Mouse (Mus musculus) kidney, postnatal 10 days (tissue): ENCODE data around the gene Ccdc24.

Source experiments
- DNase-seq: peaks from one replicate; pipeline ENCODE4 v3.0.0; 2021; ENCODE audit warnings: mixed read lengths

The Ccdc24 gene

DNA sequence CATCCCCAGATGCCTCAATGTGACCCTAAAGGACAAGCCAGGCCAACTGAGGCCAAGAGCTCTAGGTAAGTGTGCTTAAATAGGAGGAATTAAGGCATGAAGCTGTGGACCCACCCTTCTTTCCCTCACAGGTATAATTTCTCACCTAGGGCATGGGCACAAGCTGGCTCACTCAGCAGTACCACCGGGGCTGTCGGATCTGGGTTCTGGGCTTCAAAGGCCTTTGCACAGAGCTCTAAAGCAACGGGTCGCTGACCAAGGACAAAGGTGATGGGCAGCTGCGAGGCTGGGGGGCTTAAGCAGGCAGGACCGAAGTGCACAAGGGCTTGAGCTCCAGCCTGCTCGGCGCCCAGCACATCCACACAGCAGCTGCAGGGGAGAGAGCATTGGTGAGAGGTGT, 18.4 kb upstream of the Ccdc24 start:
- DNase-seq = no peak

DNA sequence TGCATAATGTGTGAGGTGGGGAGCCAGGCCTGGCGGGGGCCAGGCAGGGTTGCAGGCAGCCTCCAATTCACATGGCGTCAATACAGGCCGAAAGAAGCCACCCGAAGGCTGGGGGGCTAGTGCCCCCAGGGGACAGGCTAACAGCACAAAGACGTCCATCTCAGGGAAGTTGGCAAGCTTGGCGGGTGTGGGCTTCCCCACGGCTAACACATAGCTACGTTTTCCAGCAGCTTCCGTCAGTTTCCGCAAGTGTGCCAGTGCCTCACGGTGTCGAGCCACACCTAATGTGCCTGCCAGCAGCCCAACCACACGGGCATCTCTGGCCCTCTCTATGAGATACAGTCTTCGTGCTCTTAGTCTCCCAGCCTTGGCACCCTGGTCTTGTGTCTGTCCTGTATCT, 17.7 kb upstream of the Ccdc24 start:
- DNase-seq = no peak

DNA sequence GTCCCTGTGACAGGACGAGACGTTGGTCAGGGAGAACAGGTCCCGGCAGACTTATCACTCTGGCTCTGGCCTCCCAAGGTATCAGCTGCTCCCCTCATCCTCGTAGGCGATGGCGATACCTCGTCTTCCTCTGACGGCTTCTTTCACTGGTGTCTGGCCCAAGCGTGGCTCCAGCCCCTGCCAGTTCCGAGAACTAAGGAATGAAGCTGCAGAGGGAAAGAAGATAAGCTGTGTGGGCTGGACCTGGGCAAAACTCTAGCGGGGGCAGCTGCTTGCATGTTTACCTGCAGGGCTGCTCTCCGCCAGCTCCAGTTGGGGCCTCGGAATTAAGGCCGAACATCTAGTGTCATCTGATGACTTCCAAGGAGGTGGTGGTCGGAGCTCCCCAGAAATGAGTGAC, 17.1 kb upstream of the Ccdc24 start:
- no peak for DNase-seq

- no peak for DNase-seq
Observed at GRCm38 (mm10) chr4:117887920-117888319, 15.6 kb upstream of the Ccdc24 start.

DNA sequence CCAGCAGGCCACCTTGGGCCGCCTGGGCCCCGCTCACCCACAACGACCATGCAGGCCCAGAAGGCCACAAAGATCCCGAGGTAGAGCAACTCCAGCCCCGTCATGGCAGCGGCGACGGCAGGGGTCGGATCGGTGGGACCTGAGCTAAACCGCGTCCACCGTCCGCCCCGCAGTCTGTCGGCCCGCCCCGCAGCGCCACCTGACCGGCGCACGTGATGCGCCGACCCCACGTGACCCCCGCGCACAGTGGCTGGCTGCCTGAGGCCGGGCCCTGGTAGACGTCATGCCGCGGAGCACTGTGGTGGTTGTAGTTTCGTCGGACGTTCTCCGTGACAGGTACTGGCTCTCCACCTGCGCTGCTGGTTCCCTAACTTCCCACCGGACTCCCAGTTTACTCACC, 14.8 kb upstream of the Ccdc24 start, which contains the start of gene Atp6v0b:
Atp6v0b (minus strand) TSS at position 201 of the 400 bp plus-strand sequence.
- DNase-seq = peak; percentile 98

DNA sequence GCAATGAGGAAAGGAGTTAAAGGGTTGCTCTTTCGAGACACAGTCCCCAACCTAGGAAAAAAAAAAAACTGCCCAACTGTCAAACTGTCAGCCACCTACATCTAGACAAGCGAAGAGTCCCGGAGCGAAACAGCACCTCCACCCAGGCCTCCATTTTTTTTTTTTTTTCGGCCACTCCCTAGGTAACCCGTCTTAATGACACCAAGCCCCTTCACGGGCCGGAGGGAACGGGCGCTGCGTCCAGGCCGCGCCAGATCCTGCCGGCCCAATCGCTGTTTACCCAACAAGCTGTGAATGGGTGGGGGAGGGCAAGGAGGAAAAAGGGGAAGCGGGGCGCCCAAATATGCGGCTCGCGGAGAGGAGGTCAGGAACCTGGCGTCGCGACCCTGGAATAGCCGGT, 14.3 kb upstream of the Ccdc24 start:
- DNase-seq = peak; percentile 54

DNA sequence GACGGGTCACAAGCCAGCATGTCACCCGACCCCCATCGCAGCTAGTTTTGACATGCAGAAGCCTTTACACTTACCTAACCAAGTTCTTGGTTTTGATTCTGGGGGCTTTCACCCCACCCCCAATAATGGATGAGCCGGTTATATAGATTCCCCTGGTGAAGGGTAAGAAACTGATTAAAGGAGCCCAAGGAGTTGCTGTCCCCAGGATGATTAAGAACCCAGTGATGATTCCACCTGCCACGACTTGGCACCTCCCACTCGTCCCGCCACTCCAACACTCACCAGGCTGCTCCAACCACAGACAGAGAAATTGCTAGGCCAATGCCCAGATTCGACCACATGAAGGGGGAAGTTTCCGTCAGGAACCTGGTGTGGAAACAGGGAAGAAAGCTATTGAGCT, 13.6 kb upstream of the Ccdc24 start:
- no peak for DNase-seq

- DNase-seq = no peak
Observed at GRCm38 (mm10) chr4:117885093-117885492, 12.7 kb upstream of the Ccdc24 start.

GRCm38 (mm10) chr4:117884146-117884545, 11.8 kb upstream of the Ccdc24 start:
- no peak for DNase-seq

DNA sequence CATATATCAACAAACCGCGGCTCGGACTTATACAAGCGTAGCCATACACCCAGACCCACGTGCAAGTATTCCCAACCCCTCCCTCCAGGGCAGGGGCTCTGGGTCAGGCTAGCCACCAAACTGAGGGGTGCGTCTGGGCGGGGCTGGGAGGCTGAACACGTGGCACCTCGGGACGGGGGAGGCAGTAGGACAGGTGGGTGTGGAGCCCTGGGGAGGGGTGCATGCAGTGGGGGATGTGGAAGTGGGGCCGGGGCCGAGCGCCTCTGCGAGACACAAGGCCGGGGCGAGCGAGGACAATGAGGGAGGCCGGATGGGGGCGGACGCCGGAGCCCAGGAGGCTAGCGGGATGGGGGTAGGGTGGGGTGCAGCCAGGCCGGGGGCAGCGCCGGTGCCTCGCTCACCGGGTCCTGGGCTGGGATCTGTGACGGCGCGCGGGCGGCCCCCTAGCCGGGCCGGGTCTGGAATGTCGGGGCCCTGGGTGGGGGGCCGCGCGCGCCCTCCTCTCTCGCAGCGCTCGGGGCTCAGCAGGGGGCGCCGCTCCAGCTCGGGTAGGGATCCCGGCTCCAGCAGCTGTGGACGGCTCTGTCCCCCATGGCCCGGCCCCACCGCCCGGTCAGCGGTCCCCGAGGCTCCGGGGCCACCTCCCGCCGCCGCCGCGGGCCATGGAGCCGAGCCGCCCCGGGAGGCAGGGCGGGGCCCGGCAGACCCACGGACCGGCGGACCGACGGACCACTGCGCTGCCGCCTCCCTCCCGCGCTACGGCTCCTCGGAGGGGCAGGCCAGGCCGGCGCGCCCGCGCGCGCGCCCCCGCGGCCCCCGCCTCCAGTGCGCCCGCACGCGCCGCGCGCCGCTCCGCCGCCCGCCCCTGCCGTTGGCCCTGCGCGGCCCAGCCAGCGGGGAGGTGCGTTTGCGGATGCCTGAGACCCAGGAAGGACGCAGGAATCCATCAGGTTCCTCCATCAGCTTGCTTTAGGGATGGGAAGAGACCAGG, 10.6 kb upstream of the Ccdc24 start, which contains the start of gene B4galt2:
B4galt2 (minus strand) TSS at position 787 of the 991 bp plus-strand sequence.
- DNase-seq = peak; percentile 79

DNA sequence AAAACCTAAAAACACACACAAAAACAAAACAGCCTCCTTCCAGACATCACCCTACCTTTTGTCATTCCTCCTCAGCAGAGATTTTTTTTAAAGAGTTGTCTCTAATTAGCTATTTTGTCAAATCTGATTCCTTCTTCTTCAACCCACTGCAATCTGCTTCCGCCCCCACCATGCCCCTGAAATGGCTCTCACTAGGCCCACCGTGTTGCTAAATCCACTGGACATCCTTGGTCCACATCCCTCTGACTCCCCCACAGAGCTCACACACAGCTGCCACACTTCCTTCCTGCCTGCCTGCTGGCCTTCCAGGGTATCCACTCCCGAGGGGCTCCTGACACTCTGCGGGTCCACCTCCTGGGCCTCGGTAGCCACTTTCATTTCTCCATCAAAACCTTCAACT, 6.3 kb upstream of the Ccdc24 start:
- DNase-seq = no peak

GRCm38 (mm10) chr4:117878301-117878700, 5.9 kb upstream of the Ccdc24 start:
- no peak for DNase-seq

DNA sequence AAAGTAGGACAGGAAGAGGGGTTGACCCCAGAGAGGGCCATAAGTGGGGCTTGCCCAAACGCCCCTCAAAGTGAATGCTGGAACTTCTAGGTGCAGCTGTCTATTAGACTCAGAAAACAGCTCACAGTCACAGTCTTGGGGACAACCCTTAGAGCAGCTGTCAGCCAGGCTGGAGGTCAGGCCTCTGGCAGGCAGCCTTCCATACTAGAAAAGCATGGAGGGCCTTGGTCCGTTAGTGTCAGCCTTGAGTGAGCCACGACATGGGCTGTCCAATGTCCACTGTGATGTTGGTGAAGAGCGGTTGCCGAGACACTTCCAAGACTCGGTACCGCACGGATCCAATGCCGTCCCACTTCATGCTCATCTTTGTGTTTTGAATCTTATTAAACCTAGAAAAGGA, 1.3 kb upstream of the Ccdc24 start:
- no peak for DNase-seq

GRCm38 (mm10) chr4:117871787-117872186, 570 bp downstream of the Ccdc24 start:
- no peak for DNase-seq

- DNase-seq = no peak
Observed at GRCm38 (mm10) chr4:117870437-117870836, 1.9 kb downstream of the Ccdc24 start.

DNA sequence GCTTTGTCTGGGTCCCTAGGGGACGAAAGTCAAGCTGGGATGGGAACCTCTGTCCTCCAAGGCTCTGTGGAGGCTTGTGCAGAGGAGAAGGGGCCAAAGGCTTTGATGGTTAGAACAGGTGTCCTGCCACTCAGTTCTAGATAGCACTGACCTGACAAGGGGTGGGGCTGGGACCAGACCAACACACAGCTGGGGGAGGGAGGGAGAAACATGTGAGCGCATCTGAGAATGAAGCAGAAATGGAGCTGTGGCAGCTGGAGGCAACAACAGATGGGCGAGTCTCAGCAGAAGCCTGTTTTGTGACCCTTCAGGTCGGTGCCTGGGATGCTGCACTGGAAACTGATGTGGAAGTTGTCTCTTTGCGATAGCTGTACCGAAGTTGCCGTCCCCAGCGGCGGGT, 3.0 kb downstream of the Ccdc24 start:
- DNase-seq = no peak

DNA sequence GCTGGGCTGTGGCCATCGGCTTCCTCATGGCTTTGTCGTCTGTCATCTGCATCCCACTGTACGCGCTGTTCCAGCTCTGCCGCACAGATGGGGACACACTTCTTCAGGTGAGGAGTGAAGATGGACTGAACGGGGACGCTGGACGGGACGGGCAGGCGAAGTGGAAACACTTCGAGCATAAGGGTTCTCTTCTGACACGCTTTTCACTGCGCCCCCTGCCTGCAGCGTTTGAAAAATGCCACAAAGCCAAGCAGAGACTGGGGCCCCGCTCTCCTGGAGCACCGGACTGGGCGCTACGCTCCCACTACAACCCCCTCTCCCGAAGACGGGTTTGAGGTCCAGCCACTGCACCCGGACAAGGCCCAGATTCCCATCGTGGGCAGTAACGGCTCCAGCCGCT, 4.5 kb downstream of the Ccdc24 start:
- DNase-seq = peak; percentile 82

- no peak for DNase-seq
Observed at GRCm38 (mm10) chr4:117867000-117867399, 5.4 kb downstream of the Ccdc24 start.

GRCm38 (mm10) chr4:117866083-117866482, 6.3 kb downstream of the Ccdc24 start:
- DNase-seq = peak; percentile 90

DNA sequence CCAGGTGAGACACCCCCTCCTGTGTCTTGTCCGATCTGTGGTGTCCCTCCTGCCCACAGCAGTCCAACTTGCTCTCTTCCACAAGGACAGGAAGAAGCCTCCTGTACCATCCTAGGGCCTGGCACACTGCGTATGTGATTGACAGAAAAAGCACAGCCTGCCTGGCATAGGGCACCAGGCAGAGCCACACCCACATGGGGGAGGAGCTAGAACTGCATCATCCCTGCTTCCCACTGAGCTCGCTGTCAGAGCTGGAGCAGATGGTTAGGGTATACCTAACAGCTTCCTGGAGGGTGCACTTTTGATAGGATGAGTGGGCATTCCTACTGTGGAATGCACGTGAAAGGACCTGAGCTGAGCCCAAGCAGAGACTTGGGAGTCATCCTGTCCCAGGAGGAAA, 9.5 kb downstream of the Ccdc24 start:
- DNase-seq = peak; percentile 46

GRCm38 (mm10) chr4:117860570-117860969, 11.8 kb downstream of the Ccdc24 start:
- DNase-seq = no peak

DNA sequence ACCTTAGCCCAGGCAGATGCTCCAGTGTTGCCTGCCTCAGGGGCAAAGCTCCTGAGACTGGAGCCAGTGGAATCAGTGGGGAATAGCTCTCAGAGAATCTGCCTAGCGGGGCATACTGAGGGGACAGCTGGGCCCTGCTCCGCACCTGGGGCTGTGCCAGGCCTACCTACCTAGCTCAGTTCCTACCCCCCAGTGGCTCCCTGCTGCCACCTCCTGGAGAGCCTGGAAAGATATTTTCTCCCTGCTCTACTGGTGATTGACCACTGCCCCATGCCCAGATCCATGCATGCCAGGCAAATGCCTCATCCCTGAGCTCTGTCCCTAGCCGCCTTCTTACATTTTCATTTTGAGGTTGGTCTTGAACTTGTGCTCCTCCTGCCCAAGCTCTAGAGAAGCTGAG, 13.6 kb downstream of the Ccdc24 start:
- peak; percentile 81 for DNase-seq

- peak; percentile 50 for DNase-seq
Observed at GRCm38 (mm10) chr4:117855146-117855545, 17.2 kb downstream of the Ccdc24 start.

DNA sequence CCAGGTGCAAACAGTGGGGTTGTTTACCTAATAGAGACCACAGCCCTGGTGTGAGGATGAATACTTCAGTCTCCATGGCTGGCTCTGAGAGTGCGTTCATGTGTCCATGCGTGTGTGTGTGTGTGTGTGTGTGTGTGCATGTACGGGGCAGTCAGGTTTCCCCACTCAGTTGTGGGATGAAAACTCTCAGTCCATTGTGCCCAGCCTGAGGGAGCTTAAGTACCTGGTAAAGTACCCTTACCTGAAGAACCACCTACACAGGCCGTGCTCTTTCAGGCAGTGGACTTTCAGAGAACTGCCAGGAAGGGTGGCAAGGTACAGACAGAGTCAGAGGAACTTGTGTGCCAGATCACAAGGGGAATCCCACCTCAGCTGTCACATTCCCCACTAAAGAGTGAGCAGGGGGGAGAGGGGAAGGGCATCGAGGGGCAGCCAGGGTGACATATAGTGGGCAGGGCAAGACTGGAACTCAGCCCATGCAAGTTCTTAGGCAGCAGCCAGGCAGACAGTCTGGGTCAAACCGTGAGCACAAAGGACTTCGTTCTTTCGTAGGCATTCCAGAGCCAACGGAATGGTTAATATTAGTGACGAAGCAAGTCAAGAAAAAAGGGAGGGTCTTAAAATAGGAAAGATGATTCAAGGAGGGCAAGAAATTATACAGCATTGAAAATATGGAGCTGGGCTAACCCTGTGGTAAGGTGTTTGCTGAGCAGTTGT, 20.0 kb downstream of the Ccdc24 start:
- no peak for DNase-seq
